Mouse (Mus musculus): ENCODE results near the gene Galns. TPM values are rescaled to one million over a fixed set of nuclear protein-coding genes. Genes with fewer than 3 reads are reported as not detected.

The Galns gene
- polyA plus RNA-seq, 1 experiment from 2014 or later: 8.9 TPM

GRCm38 (mm10) chr8:122648192-122648970 lies 37.1 kb upstream of the Galns start:
- Histone ChIP-seq H3K4me3 (ENCODE audit: low read depth, low read length) (no peak overlapping the region), H3K9me3 (replicated peaks; ENCODE audit: control insufficient read depth, low read length, poor library complexity, severe bottlenecking) (no peaks in the 10 kb centered on the region), H3K4me2 (ENCODE audit: low read length) (no peak overlapping the region), H3K27ac (ENCODE audit: low read length) (no peak overlapping the region), H3K36me3 (ENCODE audit: control insufficient read depth, insufficient read depth, low read length) (peaks cover 11% of the 10 kb centered on the region), H3K9ac (ENCODE audit: low read depth, low read length) (no peak overlapping the region), H3K27me3 (ENCODE audit: control insufficient read depth, insufficient read depth, low read depth, low read length) (no peaks in the 10 kb centered on the region), H3K4me1 (ENCODE audit: control insufficient read depth, insufficient read depth, low read length) (0 out of 2 replicates have a peak, but pooled peaks cover 2% of the 10 kb centered on the region)
- WGBS: 81% methylated on average over 15 of the region's 15 CpGs
- no peak for ATAC-seq

- Histone ChIP-seq H3K4me3 (ENCODE audit: low read depth, low read length) (no peak overlapping the region), H3K9ac (ENCODE audit: low read depth, low read length) (no peak overlapping the region), H3K36me3 (ENCODE audit: control insufficient read depth, insufficient read depth, low read length) (peaks cover 17% of the 10 kb centered on the region), H3K9me3 (replicated peaks; ENCODE audit: control insufficient read depth, low read length, poor library complexity, severe bottlenecking) (no peaks in the 10 kb centered on the region), H3K4me1 (ENCODE audit: control insufficient read depth, insufficient read depth, low read length) (0 out of 2 replicates have a peak, but pooled peaks cover under 1% of the 10 kb centered on the region), H3K27ac (ENCODE audit: low read length) (no peak overlapping the region), H3K4me2 (ENCODE audit: low read length) (no peak overlapping the region), H3K27me3 (ENCODE audit: control insufficient read depth, insufficient read depth, low read depth, low read length) (no peaks in the 10 kb centered on the region)
- WGBS: 89% methylated on average over 16 of the region's 16 CpGs
- ATAC-seq: no peak
Measured at GRCm38 (mm10) chr8:122646337-122646736, 35.1 kb upstream of the Galns start.

DNA sequence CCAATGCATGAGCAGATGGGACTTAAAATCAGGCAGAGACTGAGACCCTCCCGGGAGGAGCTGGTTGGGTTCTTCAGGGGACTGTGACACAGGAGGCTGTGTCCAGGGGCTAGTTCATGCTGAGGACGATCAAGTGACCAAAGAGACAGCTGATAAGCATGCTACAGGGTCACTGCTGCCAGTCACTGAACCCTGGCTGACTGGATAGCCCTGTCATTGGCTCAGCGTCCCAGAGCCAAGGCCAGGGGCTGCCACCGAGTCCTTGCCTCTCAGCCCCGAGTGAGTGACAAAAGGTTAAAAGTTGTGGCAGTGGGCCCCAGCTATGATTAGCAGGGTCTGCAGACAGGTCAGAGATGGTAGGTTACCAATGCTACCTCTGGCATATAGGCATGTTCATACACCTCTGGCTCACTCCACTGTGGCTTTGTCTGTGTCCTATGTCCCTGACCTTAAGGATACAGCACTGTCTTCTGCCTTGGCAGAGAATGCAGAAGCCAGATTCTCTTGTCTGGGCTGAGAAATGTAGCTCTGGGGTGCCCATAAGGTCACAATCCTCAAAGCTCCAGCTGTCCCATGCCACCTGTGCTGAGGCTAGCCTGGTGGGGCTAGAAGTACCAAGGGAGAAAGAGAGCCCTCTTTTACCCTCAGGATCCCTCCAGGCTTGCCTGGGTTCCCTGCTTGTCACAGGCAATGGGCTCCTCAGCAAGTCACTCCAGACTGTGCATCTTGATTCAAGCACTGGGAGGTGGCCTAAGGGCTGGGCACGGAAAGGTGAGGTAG lies 33.1 kb upstream of the Galns start:
- Histone ChIP-seq H3K4me1 (ENCODE audit: control insufficient read depth, insufficient read depth, low read length) (no peaks in the 10 kb centered on the region; the same call in 1 of the 2 replicates), H3K27me3 (ENCODE audit: control insufficient read depth, insufficient read depth, low read depth, low read length) (no peaks in the 10 kb centered on the region), H3K9me3 (replicated peaks; ENCODE audit: control insufficient read depth, low read length, poor library complexity, severe bottlenecking) (no peaks in the 10 kb centered on the region), H3K9ac (ENCODE audit: low read depth, low read length) (no peak overlapping the region), H3K4me3 (ENCODE audit: low read depth, low read length) (no peak overlapping the region), H3K4me2 (ENCODE audit: low read length) (no peak overlapping the region), H3K27ac (ENCODE audit: low read length) (no peak overlapping the region), H3K36me3 (ENCODE audit: control insufficient read depth, insufficient read depth, low read length) (peaks cover 19% of the 10 kb centered on the region)
- 72% methylated on average over 6 of the region's 6 CpGs for WGBS
- ATAC-seq: no peak

GRCm38 (mm10) chr8:122642071-122642470 lies 30.8 kb upstream of the Galns start:
- H3K9me3 ChIP-seq (replicated peaks; ENCODE audit: control insufficient read depth, low read length, poor library complexity, severe bottlenecking): no peaks in the 10 kb centered on the region
- H3K4me1 ChIP-seq (ENCODE audit: control insufficient read depth, insufficient read depth, low read length): no peaks in the 10 kb centered on the region; the same call in 1 of the 2 replicates
- no peak overlapping the region for H3K9ac ChIP-seq (ENCODE audit: low read depth, low read length)
- no peak for ATAC-seq
- H3K4me3 ChIP-seq (ENCODE audit: low read depth, low read length): no peak overlapping the region
- 69% methylated on average over 9 of the region's 9 CpGs for WGBS
- no peak overlapping the region for H3K27ac ChIP-seq (ENCODE audit: low read length)
- no peaks in the 10 kb centered on the region for H3K27me3 ChIP-seq (ENCODE audit: control insufficient read depth, insufficient read depth, low read depth, low read length)
- peaks cover 21% of the 10 kb centered on the region; the same call in 1 of the 2 replicates for H3K36me3 ChIP-seq (ENCODE audit: control insufficient read depth, insufficient read depth, low read length)
- H3K4me2 ChIP-seq (ENCODE audit: low read length): no peak overlapping the region

DNA sequence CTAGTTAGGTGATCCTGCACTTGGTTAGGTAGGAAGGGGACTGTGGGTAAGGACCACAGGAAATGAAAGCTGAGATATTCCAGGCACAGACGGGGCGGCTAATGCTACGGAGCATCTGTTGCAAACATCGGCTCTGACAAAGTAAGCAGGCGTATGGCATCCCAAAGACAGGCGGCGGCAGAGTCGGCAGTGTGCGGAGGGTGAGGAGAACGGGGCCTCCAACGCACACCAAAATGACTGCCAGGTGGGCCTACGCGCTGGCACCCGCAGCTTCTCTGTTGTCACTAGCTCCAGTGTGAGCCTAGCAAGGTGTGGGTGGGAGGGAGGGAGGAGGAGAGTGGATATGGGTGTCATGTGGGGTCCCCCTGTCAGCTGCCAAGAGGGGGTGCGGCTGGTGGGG lies 30.1 kb upstream of the Galns start:
- H3K4me3 ChIP-seq (ENCODE audit: low read depth, low read length): no peak overlapping the region
- H3K27ac ChIP-seq (ENCODE audit: low read length): no peak overlapping the region
- no peak overlapping the region for H3K9ac ChIP-seq (ENCODE audit: low read depth, low read length)
- H3K9me3 ChIP-seq (replicated peaks; ENCODE audit: control insufficient read depth, low read length, poor library complexity, severe bottlenecking): no peaks in the 10 kb centered on the region
- no peak overlapping the region for H3K4me2 ChIP-seq (ENCODE audit: low read length)
- H3K27me3 ChIP-seq (ENCODE audit: control insufficient read depth, insufficient read depth, low read depth, low read length): no peaks in the 10 kb centered on the region
- 94% methylated on average over 15 of the region's 15 CpGs for WGBS
- peaks cover 18% of the 10 kb centered on the region; the same call in 1 of the 2 replicates for H3K36me3 ChIP-seq (ENCODE audit: control insufficient read depth, insufficient read depth, low read length)
- H3K4me1 ChIP-seq (ENCODE audit: control insufficient read depth, insufficient read depth, low read length): no peaks in the 10 kb centered on the region; the same call in 1 of the 2 replicates
- ATAC-seq: no peak

GRCm38 (mm10) chr8:122640825-122641224 lies 29.6 kb upstream of the Galns start:
- no peak overlapping the region for H3K27ac ChIP-seq (ENCODE audit: low read length)
- whole genome bisulfite sequencing: 94% methylated on average over 4 of the region's 4 CpGs
- no peak overlapping the region for H3K9ac ChIP-seq (ENCODE audit: low read depth, low read length)
- no peak overlapping the region for H3K4me2 ChIP-seq (ENCODE audit: low read length)
- H3K27me3 ChIP-seq (ENCODE audit: control insufficient read depth, insufficient read depth, low read depth, low read length): no peaks in the 10 kb centered on the region
- H3K36me3 ChIP-seq (ENCODE audit: control insufficient read depth, insufficient read depth, low read length): peaks cover 18% of the 10 kb centered on the region; the same call in 1 of the 2 replicates
- no peak for ATAC-seq
- no peak overlapping the region for H3K4me3 ChIP-seq (ENCODE audit: low read depth, low read length)
- no peaks in the 10 kb centered on the region; the same call in 1 of the 2 replicates for H3K4me1 ChIP-seq (ENCODE audit: control insufficient read depth, insufficient read depth, low read length)
- H3K9me3 ChIP-seq (replicated peaks; ENCODE audit: control insufficient read depth, low read length, poor library complexity, severe bottlenecking): no peaks in the 10 kb centered on the region

- H3K36me3 ChIP-seq (ENCODE audit: control insufficient read depth, insufficient read depth, low read length): peaks cover 26% of the 10 kb centered on the region; the same call in 1 of the 2 replicates
- H3K4me3 ChIP-seq (ENCODE audit: low read depth, low read length): no peak overlapping the region
- H3K9me3 ChIP-seq (replicated peaks; ENCODE audit: control insufficient read depth, low read length, poor library complexity, severe bottlenecking): no peaks in the 10 kb centered on the region
- no peak overlapping the region for H3K9ac ChIP-seq (ENCODE audit: low read depth, low read length)
- H3K27me3 ChIP-seq (ENCODE audit: control insufficient read depth, insufficient read depth, low read depth, low read length): no peaks in the 10 kb centered on the region
- no peaks in the 10 kb centered on the region; the same call in 1 of the 2 replicates for H3K4me1 ChIP-seq (ENCODE audit: control insufficient read depth, insufficient read depth, low read length)
- peak; percentile 57 for ATAC-seq
- 0 out of 2 replicates have a peak overlapping the region, but pooled peaks have one; percentile 3 for H3K27ac ChIP-seq (ENCODE audit: low read length)
- 42% methylated on average over 16 of the region's 16 CpGs for WGBS
- H3K4me2 ChIP-seq (ENCODE audit: low read length): no peak overlapping the region
Measured at GRCm38 (mm10) chr8:122639521-122640248, 28.4 kb upstream of the Galns start.

GRCm38 (mm10) chr8:122638601-122639000 lies 27.3 kb upstream of the Galns start:
- no peak overlapping the region for H3K4me3 ChIP-seq (ENCODE audit: low read depth, low read length)
- H3K27ac ChIP-seq (ENCODE audit: low read length): no peak overlapping the region
- no peaks in the 10 kb centered on the region; the same call in 1 of the 2 replicates for H3K4me1 ChIP-seq (ENCODE audit: control insufficient read depth, insufficient read depth, low read length)
- H3K4me2 ChIP-seq (ENCODE audit: low read length): no peak overlapping the region
- H3K27me3 ChIP-seq (ENCODE audit: control insufficient read depth, insufficient read depth, low read depth, low read length): no peaks in the 10 kb centered on the region
- H3K9me3 ChIP-seq (replicated peaks; ENCODE audit: control insufficient read depth, low read length, poor library complexity, severe bottlenecking): no peaks in the 10 kb centered on the region
- H3K36me3 ChIP-seq (ENCODE audit: control insufficient read depth, insufficient read depth, low read length): peaks cover 32% of the 10 kb centered on the region
- 77% methylated on average over 16 of the region's 16 CpGs for WGBS
- H3K9ac ChIP-seq (ENCODE audit: low read depth, low read length): no peak overlapping the region
- no peak for ATAC-seq

Data from midbrain, embryonic 16.5 days (tissue).